Mouse (Mus musculus) liver, postnatal 0 days (tissue): Measurements from ENCODE around the gene Inpp5b. TPM values are rescaled to one million over a fixed set of nuclear protein-coding genes. Genes with fewer than 3 reads are reported as not detected.

ENCODE experiments used
- ATAC-seq: fragments of 200-750 bp; cut with Nextera tagmentation; 2 replicates; pipeline ENCODE4 v1.8.0; 2017; ENCODE audit warnings: mild to moderate bottlenecking, moderate library complexity
- DNase-seq: peaks from one replicate; pipeline ENCODE4 v3.0.0-alpha.2; 2016
- H3K27ac ChIP-seq: fragments of 300-500 bp; sonication (generic); 2 replicates; pipeline ENCODE4 v1.5.1; 2014; ENCODE audit warnings: antibody characterized with exemption, moderate library complexity, mild to moderate bottlenecking, low read depth
- H3K27me3 ChIP-seq: fragments of 300-500 bp; sonication (generic); 2 replicates; pipeline ENCODE4 v1.6.1; 2014; ENCODE audit warnings: low read length, control low read depth, mixed read lengths; ENCODE audit not compliant: insufficient read depth
- H3K36me3 ChIP-seq: fragments of 300-500 bp; sonication (generic); replicated peaks from 2 replicates; pipeline ENCODE4 v1.6.1; 2014; ENCODE audit warnings: mild to moderate bottlenecking, control low read depth, low read length, moderate library complexity, mixed read lengths; ENCODE audit not compliant: insufficient read depth
- H3K4me1 ChIP-seq: fragments of 300-500 bp; sonication (generic); 2 replicates; pipeline ENCODE4 v1.6.1; 2014; ENCODE audit warnings: antibody characterized with exemption, mild to moderate bottlenecking, control low read depth; ENCODE audit not compliant: insufficient read depth
- H3K4me2 ChIP-seq: fragments of 300-500 bp; sonication (generic); 2 replicates; pipeline ENCODE4 v1.6.1; 2014; ENCODE audit warnings: low read depth, mild to moderate bottlenecking, low read length, moderate library complexity, mixed read lengths
- H3K4me3 ChIP-seq: fragments of 300-500 bp; sonication (generic); 2 replicates; pipeline ENCODE4 v1.5.1; 2014; ENCODE audit warnings: low read depth, low read length
- H3K9ac ChIP-seq: fragments of 300-500 bp; sonication (generic); replicated peaks from 2 replicates; pipeline ENCODE4 v1.6.1; 2014; ENCODE audit warnings: mild to moderate bottlenecking, moderate library complexity
- H3K9me3 ChIP-seq: fragments of 300-500 bp; sonication (generic); 2 replicates; pipeline ENCODE4 v1.6.1; 2016; ENCODE audit warnings: mild to moderate bottlenecking, control low read depth, low read length, mixed read lengths
- CTCF ChIP-seq: sonication (generic); IDR thresholded peaks from 2 replicates; pipeline ENCODE4 v1.5.1; 2016; ENCODE audit warnings: antibody characterized with exemption, low read depth
- EP300 ChIP-seq: IDR thresholded peaks from 2 replicates; pipeline ENCODE4 v1.6.1; 2016; ENCODE audit warnings: antibody characterized with exemption, low read depth, mild to moderate bottlenecking
- WGBS: fragments of 180-500 bp; shearing (Covaris S2); extraction: QIAGEN DNeasy Blood & Tissue Kit; methylation state at CpG from one replicate; pipeline ENCODE4 v1.1.7; 2014; ENCODE audit not compliant: insufficient replicate concordance; 5-methylcytosine and 5-hydroxymethylcytosine counted together
- polyA plus RNA-seq: library from polyadenylated mRNA; unstranded; fragments of >200 nt; fragmentation: Nextera tagmentation; extraction: Ambion mirVana; gene quantifications from 2 replicates; pipeline ENCODE4 v1.2.1, GENCODE M21; 2015

Gene Inpp5b
- polyA plus RNA-seq, 1 experiment from 2014 or later: 19.5 TPM

DNA sequence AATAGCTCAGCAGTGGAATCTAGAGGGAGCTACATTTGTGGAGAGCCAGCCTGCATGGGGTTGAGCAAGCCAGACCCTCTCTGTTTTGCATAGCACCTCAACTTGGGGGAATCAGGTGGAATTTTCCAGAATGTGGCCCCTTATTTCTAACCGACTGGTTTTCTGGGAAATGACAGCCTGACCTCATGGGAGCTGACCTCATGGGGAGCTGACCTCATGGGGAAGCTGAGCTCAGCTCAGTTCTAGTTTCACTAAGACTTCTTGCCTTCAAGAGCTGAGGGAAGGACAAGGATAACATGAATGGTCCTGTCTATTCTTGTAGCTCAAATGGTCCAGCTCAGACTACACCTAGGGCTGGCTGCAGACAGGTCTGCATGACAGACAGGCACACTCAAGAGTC, 2.9 kb upstream of the Inpp5b start:
- ATAC-seq (no peak), DNase-seq (no peak)
- no peak overlapping the region for H3K4me3 ChIP-seq
- 35% methylated on average over 1 of the region's 1 CpGs for WGBS
- H3K4me2 ChIP-seq: no peak overlapping the region
- no peak overlapping the region for H3K27ac ChIP-seq
- TF ChIP-seq EP300 (no peak), CTCF (no peak)
- no peaks in the 10 kb centered on the region for H3K9me3 ChIP-seq
- no peak overlapping the region for H3K9ac ChIP-seq
- no peaks in the 10 kb centered on the region for H3K27me3 ChIP-seq
- peaks cover under 1% of the 10 kb centered on the region; the same call in 1 of the 2 replicates for H3K36me3 ChIP-seq
- peaks cover 11% of the 10 kb centered on the region; the same call in 1 of the 2 replicates for H3K4me1 ChIP-seq

DNA sequence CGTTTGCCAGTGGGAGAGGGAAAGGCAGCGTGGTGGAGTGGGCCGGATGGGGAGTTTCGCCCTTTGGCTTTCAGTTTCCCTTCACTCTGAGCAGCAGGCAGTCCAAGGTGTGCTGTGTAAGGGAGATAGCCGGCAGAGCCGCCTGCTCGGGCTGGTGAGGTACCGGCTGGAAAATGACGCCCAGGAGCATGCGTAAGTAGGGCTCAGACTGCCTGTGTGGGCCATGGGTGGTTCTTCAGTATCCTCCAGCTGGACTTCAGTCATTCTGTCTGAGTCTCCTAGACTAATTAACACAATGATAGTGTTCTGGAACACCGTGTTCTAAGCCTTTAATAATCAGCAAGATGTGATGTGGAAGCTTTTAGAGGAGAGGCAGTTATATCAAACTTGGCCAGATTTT, 1.2 kb downstream of the Inpp5b start:
- Histone ChIP-seq H3K4me3 (no peak overlapping the region), H3K4me1 (peaks cover 13% of the 10 kb centered on the region), H3K4me2 (no peak overlapping the region), H3K27ac (no peak overlapping the region), H3K9ac (no peak overlapping the region), H3K9me3 (no peaks in the 10 kb centered on the region), H3K36me3 (no peaks in the 10 kb centered on the region), H3K27me3 (no peaks in the 10 kb centered on the region)
- TF ChIP-seq EP300 (no peak), CTCF (no peak)
- no peak for DNase-seq
- no peak for ATAC-seq
- 75% methylated on average over 11 of the region's 11 CpGs for WGBS

DNA sequence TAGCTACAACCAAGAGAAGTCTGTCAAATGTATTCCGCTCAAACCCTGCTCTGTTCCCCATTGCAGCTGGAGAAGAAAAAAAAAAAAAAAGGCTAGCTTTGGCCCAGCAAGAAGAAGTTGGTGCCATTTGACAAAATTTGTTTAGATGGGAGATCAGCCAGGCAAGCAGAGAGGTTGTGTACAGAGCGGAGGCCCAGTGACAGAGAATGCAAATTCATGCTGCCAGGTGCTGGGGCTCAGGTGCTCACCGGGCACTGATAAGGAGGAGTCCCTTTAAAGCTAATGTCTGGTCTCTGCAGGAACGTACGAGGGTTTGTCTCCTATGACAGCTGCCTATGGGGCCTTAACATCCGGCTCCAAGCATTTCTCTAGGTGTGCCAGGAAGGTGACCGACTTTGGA, 4.9 kb downstream of the Inpp5b start:
- no peaks in the 10 kb centered on the region for H3K9me3 ChIP-seq
- 69% methylated on average over 7 of the region's 7 CpGs for WGBS
- H3K36me3 ChIP-seq: no peaks in the 10 kb centered on the region
- H3K27me3 ChIP-seq: no peaks in the 10 kb centered on the region
- no peak overlapping the region for H3K9ac ChIP-seq
- H3K4me1 ChIP-seq: peaks cover 15% of the 10 kb centered on the region
- H3K4me2 ChIP-seq: no peak overlapping the region
- no peak for TF ChIP-seq CTCF
- no peak for TF ChIP-seq EP300
- H3K27ac ChIP-seq: 0 out of 2 replicates have a peak overlapping the region, but pooled peaks have one; percentile 2
- DNase-seq: no peak
- no peak for ATAC-seq
- H3K4me3 ChIP-seq: no peak overlapping the region

DNA sequence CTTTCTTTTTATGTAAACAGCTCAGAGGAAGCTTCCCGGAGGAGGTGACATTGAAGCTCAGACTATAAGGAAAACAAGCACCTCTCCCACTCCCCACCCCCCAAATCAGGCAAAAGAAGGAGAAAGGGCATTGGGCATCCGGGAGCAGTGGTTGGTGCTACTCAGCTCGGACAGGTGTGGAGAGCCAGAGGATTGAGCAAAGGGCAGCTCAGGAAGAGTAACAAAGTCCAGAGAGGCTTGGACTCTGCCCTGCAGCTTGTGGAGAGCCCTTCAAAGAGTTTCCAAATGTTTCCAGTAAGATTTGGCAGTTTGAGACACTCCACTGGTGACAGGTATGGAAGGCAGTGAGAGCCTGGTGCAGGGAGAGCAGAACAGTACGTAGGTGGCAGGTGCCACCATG, 6.2 kb downstream of the Inpp5b start:
- ATAC-seq: peak; percentile 17; the same call in 1 of the 2 replicates
- no peak overlapping the region for H3K4me2 ChIP-seq

DNA sequence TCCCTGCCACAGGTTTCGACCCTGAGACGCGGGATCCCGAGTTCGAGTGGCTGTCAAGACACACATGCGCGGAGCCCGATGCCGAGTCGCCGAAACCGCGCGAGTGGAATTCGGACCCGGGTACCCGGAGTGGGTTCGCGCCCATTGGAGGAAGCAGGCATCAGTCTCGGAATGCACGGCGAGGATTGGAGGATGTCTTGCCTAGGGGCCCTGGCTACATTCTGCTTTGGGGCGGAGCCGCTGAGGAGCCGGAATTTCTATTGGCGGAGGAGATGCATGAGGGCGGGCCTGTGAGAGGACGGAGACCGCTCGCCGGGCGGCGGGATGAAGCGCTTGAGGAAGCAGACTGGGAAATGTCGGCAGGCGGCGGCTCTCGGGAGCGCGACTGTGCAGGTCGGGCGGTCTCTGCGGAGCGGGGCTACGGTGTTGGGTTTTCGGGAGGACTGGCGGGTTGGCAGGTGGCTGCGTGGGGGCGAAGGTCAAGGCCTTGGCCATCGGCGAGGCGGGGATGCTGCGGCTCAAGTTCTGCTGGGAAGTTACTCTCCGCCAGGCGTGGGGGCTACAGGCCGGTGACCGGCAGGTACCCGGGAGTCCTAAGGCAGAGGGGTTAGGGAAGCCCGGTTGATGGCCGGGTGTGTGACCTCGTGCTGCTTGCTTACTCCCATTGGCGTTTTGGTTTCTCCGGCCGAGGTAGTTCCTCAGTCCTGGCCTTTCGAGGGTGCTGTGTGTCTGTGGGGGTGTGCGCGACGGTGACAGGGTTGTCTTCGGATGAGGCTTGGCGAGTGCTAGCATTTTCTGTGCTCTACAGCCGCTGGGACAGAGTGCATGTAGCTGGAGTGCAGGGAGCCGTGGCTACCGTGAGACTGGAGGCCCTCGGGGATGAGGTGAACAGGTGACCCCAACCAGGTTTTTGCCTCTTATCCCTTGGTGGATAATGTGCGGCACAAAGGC, 9.9 kb downstream of the Inpp5b start:
- Histone ChIP-seq H3K9ac (peak overlapping the region; percentile 75), H3K36me3 (no peaks in the 10 kb centered on the region; the same call in 1 of the 2 replicates), H3K9me3 (no peaks in the 10 kb centered on the region), H3K4me2 (peak overlapping the region; percentile 77), H3K4me1 (peaks cover 46% of the 10 kb centered on the region), H3K4me3 (peak overlapping the region; percentile 80), H3K27ac (peak overlapping the region; percentile 79), H3K27me3 (no peaks in the 10 kb centered on the region)
- ATAC-seq: peak; percentile 97
- whole genome bisulfite sequencing: 1% methylated on average over 75 of the region's 75 CpGs
- peak; percentile 97 for DNase-seq
- no peak for TF ChIP-seq EP300
- TF ChIP-seq CTCF: peak; percentile 10; the same call in 1 of the 2 replicates

More for the DNA sequence above, 6.2 kb downstream of the Inpp5b start:
- H3K4me3 ChIP-seq: no peak overlapping the region
- no peak overlapping the region for H3K9ac ChIP-seq
- H3K27ac ChIP-seq: peak overlapping the region; percentile 77
- 64% methylated on average over 4 of the region's 4 CpGs for WGBS
- H3K4me1 ChIP-seq: peaks cover 23% of the 10 kb centered on the region
- H3K27me3 ChIP-seq: no peaks in the 10 kb centered on the region
- DNase-seq: no peak
- TF ChIP-seq EP300 (no peak), CTCF (no peak)
- no peaks in the 10 kb centered on the region for H3K9me3 ChIP-seq
- H3K36me3 ChIP-seq: no peaks in the 10 kb centered on the region
